ENCODE assay signal across 8 mouse cellular contexts in the genomic region with DNA sequence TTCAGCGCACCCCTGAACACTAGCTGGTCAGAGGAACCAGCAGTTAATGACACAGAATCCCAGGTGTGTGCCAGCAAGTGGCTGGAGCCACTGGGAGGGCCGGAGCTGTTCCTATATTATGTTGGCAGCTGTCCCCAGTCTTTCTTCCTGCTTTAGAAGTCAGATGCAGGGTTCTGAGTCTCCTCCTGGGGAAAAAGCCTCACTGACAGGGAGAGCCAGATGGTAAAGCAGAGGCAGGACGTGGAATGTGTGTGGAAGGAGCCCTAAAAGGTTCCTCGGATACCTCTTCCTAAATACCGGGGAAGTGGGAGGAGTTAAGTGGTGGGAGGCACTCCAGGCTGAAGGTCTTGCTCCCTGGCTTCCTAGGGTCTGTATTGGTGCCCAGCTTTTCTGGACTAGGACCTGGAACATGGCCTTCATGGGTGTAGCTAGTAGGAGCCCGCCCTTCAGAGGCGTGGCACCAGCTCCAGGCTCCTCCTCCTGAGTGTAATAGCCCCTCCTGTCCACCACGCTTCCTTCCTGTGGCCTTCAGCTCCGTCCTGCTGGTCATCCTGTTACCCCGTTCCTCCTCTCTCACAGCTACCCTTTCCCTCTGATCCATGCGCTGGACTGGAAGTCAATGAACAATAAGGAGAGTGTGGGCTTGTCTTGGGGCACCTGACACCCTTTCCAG. TPM values are rescaled to one million over a fixed set of nuclear protein-coding genes. Genes with fewer than 3 reads are reported as not detected.
DNase-seq lines count a peak whose midpoint lies in the region; ATAC-seq and TF ChIP-seq lines count a peak whose summit lies in the region.
"Had no signal": no experiment of that assay in that cellular context is flagged by ENCODE, and none has a peak within 500 bp of the region (broad histone marks: within the 10 kb centered on the region; RNA-seq: fewer than 3 reads in every experiment).

No protein-coding gene starts in this region.

- no peaks in the 10 kb centered on the region for H3K9me3 ChIP-seq in kidney, embryonic 14.5 days (ENCODE audit: control insufficient read depth, low read length)
- no peaks in the 10 kb centered on the region for H3K9me3 ChIP-seq in lung, embryonic 15.5 days
- H3K9me3 ChIP-seq in forebrain, embryonic 15.5 days: no peaks in the 10 kb centered on the region

- peak overlapping the region; percentile 10; the same call in 1 of the 2 replicates for H3K4me2 ChIP-seq in kidney, embryonic 14.5 days (replicated peaks; ENCODE audit: low read depth, low read length)
- peak overlapping the region; percentile 1; the same call in 1 of the 2 replicates for H3K4me2 ChIP-seq in lung, embryonic 15.5 days
- H3K4me2 ChIP-seq in forebrain, embryonic 15.5 days (replicated peaks): no peak overlapping the region

- peak; percentile 84 for DNase-seq in adrenal gland, postnatal 14 days
- DNase-seq in gastrocnemius, adult 8-10 months (ENCODE audit: low spot score in 2 of 2): peak; percentile 18 to 37
- DNase-seq in left cerebral cortex, adult 2 months (ENCODE audit: extremely low spot score in 1 of 2, low spot score in 2 of 2): no peak

- H3K4me3 ChIP-seq in kidney, embryonic 14.5 days (ENCODE audit: low read length): no peak overlapping the region
- no peak overlapping the region for H3K4me3 ChIP-seq in lung, embryonic 15.5 days
- no peak overlapping the region for H3K4me3 ChIP-seq in left cerebral cortex, adult 2 months
- no peak overlapping the region for H3K4me3 ChIP-seq in forebrain, embryonic 15.5 days

- peak overlapping the region; percentile 47; the same call in 1 of the 2 replicates for H3K27ac ChIP-seq in kidney, embryonic 14.5 days (ENCODE audit: low read depth, low read length)
- H3K27ac ChIP-seq in lung, embryonic 15.5 days: peak overlapping the region; percentile 77
- no peak overlapping the region for H3K27ac ChIP-seq in left cerebral cortex, adult 2 months
- H3K27ac ChIP-seq in forebrain, embryonic 15.5 days (replicated peaks): no peak overlapping the region

- no peaks in the 10 kb centered on the region for H3K36me3 ChIP-seq in kidney, embryonic 14.5 days (ENCODE audit: control insufficient read depth, insufficient read depth, low read length)
- H3K36me3 ChIP-seq in lung, embryonic 15.5 days: no peaks in the 10 kb centered on the region
- H3K36me3 ChIP-seq in forebrain, embryonic 15.5 days: no peaks in the 10 kb centered on the region

- peak; percentile 41; the same call in 1 of the 2 replicates for ATAC-seq in kidney, embryonic 14.5 days (ENCODE audit: low FRiP score, low TSS enrichment)
- ATAC-seq in lung, embryonic 15.5 days (ENCODE audit: borderline replicate concordance, extremely low read depth, low FRiP score, low TSS enrichment): peak; percentile 40; the same call in 1 of the 2 replicates
- ATAC-seq in CD4-positive, CD25-positive, alpha-beta regulatory T cell, adult 4 months: no peak
- no peak for ATAC-seq in forebrain, embryonic 15.5 days (replicated peaks)

- WGBS in kidney, embryonic 14.5 days: 38% methylated on average over 11 of the region's 11 CpGs
- 45% methylated on average over 11 of the region's 11 CpGs for WGBS in lung, embryonic 15.5 days
- WGBS in forebrain, embryonic 15.5 days: 63% methylated on average over 11 of the region's 11 CpGs

- no peak for TF ChIP-seq CTCF in left cerebral cortex, adult 2 months (IDR thresholded peaks at IDR 0.05)

- peaks cover 51% of the 10 kb centered on the region for H3K4me1 ChIP-seq in kidney, embryonic 14.5 days (ENCODE audit: control insufficient read depth, insufficient read depth, low read length)
- peaks cover 66% of the 10 kb centered on the region for H3K4me1 ChIP-seq in lung, embryonic 15.5 days
- H3K4me1 ChIP-seq in forebrain, embryonic 15.5 days: peaks cover 13% of the 10 kb centered on the region

- intact Hi-C loops in left cerebral cortex, adult 2 months (cut with DNase I): no loop called here

- H3K9ac ChIP-seq in kidney, embryonic 14.5 days (ENCODE audit: low read depth, low read length): 0 out of 2 replicates have a peak overlapping the region, but pooled peaks have one; percentile 7
- H3K9ac ChIP-seq in lung, embryonic 15.5 days: no peak overlapping the region
- no peak overlapping the region for H3K9ac ChIP-seq in forebrain, embryonic 15.5 days (replicated peaks)

- no peaks in the 10 kb centered on the region for H3K27me3 ChIP-seq in kidney, embryonic 14.5 days (ENCODE audit: control insufficient read depth, insufficient read depth, low read length)
- H3K27me3 ChIP-seq in lung, embryonic 15.5 days: no peaks in the 10 kb centered on the region
- H3K27me3 ChIP-seq in forebrain, embryonic 15.5 days: no peaks in the 10 kb centered on the region

RNA-seq across cellular contexts. Expression of gene Ppp1r13b, which starts 25.3 kb away (rescaled TPM):
- 17.5 and 22.0 TPM in 2 replicates for total RNA-seq in adrenal gland, postnatal 14 days (2021)
- total RNA-seq in gastrocnemius, adult 8-10 months (2022): 1 to 10 TPM; 4.1 to 8.0 (median 6.0) TPM
- 13.6 and 20.6 TPM in 2 replicates for polyA plus RNA-seq in kidney, embryonic 14.5 days (2014; fragmentation: Nextera tagmentation; extraction: Ambion mirVana)
- 23.1 and 25.6 TPM in 2 replicates for polyA plus RNA-seq in lung, embryonic 15.5 days (2015; fragmentation: Nextera tagmentation; extraction: Ambion mirVana)
- 10 to 100 TPM; 10.7 to 15.1 TPM for polyA plus RNA-seq in CD4-positive, CD25-positive, alpha-beta regulatory T cell, adult 4 months (2017; shearing (Covaris generic))
- total RNA-seq in left cerebral cortex, adult 2 months (2021): 10 to 100 TPM; 59.4 to 61.0 TPM
- polyA plus RNA-seq in forebrain, embryonic 15.5 days (2015; fragmentation: Nextera tagmentation; extraction: Ambion mirVana): 21.4 and 22.6 TPM in 2 replicates

RNA-seq across cellular contexts. Expression of gene Atp5mpl, which starts 33.6 kb away (rescaled TPM):
- total RNA-seq in adrenal gland, postnatal 14 days (2021): 533 and 580 TPM in 2 replicates
- total RNA-seq in gastrocnemius, adult 8-10 months (2022): 100 to 1,000 TPM; 712 to 770 (median 740) TPM
- polyA plus RNA-seq in kidney, embryonic 14.5 days (2014; fragmentation: Nextera tagmentation; extraction: Ambion mirVana): 689 and 1,049 TPM in 2 replicates
- 634 and 662 TPM in 2 replicates for polyA plus RNA-seq in lung, embryonic 15.5 days (2015; fragmentation: Nextera tagmentation; extraction: Ambion mirVana)
- 100 to 1,000 TPM; 202 to 279 TPM for polyA plus RNA-seq in CD4-positive, CD25-positive, alpha-beta regulatory T cell, adult 4 months (2017; shearing (Covaris generic))
- total RNA-seq in left cerebral cortex, adult 2 months (2021): 100 to 1,000 TPM; 328 to 341 TPM
- 615 and 675 TPM in 2 replicates for polyA plus RNA-seq in forebrain, embryonic 15.5 days (2015; fragmentation: Nextera tagmentation; extraction: Ambion mirVana)

RNA-seq across cellular contexts. Expression of gene Tdrd9, which starts 38.2 kb away (rescaled TPM):
- total RNA-seq in adrenal gland, postnatal 14 days (2021): 0.15 TPM in 1 of 2 replicates, not detected in the other
- under 1 TPM in 3 of 4 experiments, not detected in 1; 0.07 to 0.29 (median 0.16) TPM for total RNA-seq in gastrocnemius, adult 8-10 months (2022)
- 0.44 and 0.65 TPM in 2 replicates for polyA plus RNA-seq in kidney, embryonic 14.5 days (2014; fragmentation: Nextera tagmentation; extraction: Ambion mirVana)
- polyA plus RNA-seq in lung, embryonic 15.5 days (2015; fragmentation: Nextera tagmentation; extraction: Ambion mirVana): 0.06 TPM in 1 of 2 replicates, not detected in the other
- not detected for polyA plus RNA-seq in CD4-positive, CD25-positive, alpha-beta regulatory T cell, adult 4 months (2017; shearing (Covaris generic))
- total RNA-seq in left cerebral cortex, adult 2 months (2021): under 1 TPM; 0.56 to 0.57 TPM
- polyA plus RNA-seq in forebrain, embryonic 15.5 days (2015; fragmentation: Nextera tagmentation; extraction: Ambion mirVana): 0.34 and 0.50 TPM in 2 replicates

RNA-seq across cellular contexts. Expression of gene Rd3l, which starts 47.9 kb away (rescaled TPM):
- not detected in 2 replicates for total RNA-seq in adrenal gland, postnatal 14 days (2021)
- total RNA-seq in gastrocnemius, adult 8-10 months (2022): not detected
- not detected in 2 replicates for polyA plus RNA-seq in kidney, embryonic 14.5 days (2014; fragmentation: Nextera tagmentation; extraction: Ambion mirVana)
- not detected in 2 replicates for polyA plus RNA-seq in lung, embryonic 15.5 days (2015; fragmentation: Nextera tagmentation; extraction: Ambion mirVana)
- not detected for polyA plus RNA-seq in CD4-positive, CD25-positive, alpha-beta regulatory T cell, adult 4 months (2017; shearing (Covaris generic))
- under 1 TPM in 1 of 2 experiments, not detected in 1; 0.50 TPM for total RNA-seq in left cerebral cortex, adult 2 months (2021)
- not detected in 2 replicates for polyA plus RNA-seq in forebrain, embryonic 15.5 days (2015; fragmentation: Nextera tagmentation; extraction: Ambion mirVana)
- polyA plus RNA-seq: brain, embryonic 14.5 days had no signal

Comparison
In these comparisons a context has a peak if more than half of its experiments do, and no peak if none do; other contexts are left out.
1. DNase-seq: peak in adrenal gland, postnatal 14 days (single experiment) and gastrocnemius, adult 8-10 months (2 of 2); none in left cerebral cortex, adult 2 months (0 of 2).
2. ATAC-seq: peak in kidney, embryonic 14.5 days (single experiment) and lung, embryonic 15.5 days (single experiment); none in CD4-positive, CD25-positive, alpha-beta regulatory T cell, adult 4 months (single experiment) and forebrain, embryonic 15.5 days (single experiment).
3. H3K27ac ChIP-seq: peak in kidney, embryonic 14.5 days (single experiment) and lung, embryonic 15.5 days (single experiment); none in left cerebral cortex, adult 2 months (single experiment) and forebrain, embryonic 15.5 days (single experiment).